Mouse (Mus musculus): ENCODE results near the gene Il6ra. TPM values are rescaled to one million over a fixed set of nuclear protein-coding genes. Genes with fewer than 3 reads are reported as not detected.
"Not testable (repeated sequence)": the region's sequence is repeated elsewhere in the genome, so short reads cannot be mapped to it uniquely, and the experiment has no call there.

The Il6ra gene
- polyA plus RNA-seq, 1 experiment from 2014 or later, result 1.1 TPM

DNA sequence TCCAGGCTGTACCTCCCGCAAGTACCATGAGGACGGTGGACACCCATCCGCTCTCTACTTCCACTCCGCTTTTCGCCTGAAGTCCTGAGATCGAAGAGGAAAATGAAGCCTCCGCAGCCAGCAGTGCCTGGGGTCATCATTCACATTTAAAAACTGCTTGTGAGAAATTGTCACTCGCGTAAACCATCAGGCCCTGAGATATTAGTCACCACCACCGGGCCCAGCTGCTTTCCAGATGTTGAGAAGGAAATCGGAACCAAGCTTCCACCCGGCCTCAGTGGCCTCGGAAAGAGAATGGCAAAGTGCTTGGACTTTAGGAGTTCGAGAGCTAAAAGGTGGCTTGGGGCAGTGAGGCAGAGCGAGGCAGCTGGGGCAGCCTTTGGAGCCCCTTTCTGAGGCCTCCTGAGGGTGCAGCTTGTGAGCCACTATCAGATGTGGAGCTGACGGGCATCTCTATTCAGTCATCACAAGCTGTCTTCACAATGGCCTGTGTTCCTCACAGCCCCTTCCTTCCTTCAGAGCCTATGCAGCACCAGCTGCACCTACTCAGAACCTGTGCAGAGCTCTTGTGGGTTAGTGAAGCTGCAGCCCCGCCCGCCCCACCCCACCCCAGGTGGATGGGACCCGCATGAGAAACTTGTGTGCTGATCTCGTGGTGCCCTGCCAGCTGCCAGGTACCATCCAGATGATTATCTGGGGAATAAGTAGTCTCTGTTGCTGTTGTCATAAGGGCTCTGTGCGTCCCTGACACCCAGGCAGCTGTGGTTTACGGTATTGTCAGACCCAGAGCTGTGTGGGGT, 42.3 kb downstream of the Il6ra start:
- no peaks in the 10 kb centered on the region for H3K36me3 ChIP-seq
- 0 out of 2 replicates have a peak, but pooled peaks cover 4% of the 10 kb centered on the region for H3K9me3 ChIP-seq (replicated peaks)
- no peak overlapping the region for H3K27ac ChIP-seq
- no peak for ATAC-seq (replicated peaks; ENCODE audit: low FRiP score)
- H3K4me2 ChIP-seq, result no peak overlapping the region
- H3K27me3 ChIP-seq, result no peaks in the 10 kb centered on the region
- 68% methylated on average over 22 of the region's 22 CpGs for WGBS
- H3K4me3 ChIP-seq (replicated peaks), result no peak overlapping the region
- peaks cover 43% of the 10 kb centered on the region for H3K4me1 ChIP-seq
- H3K9ac ChIP-seq, result no peak overlapping the region

- H3K4me3 ChIP-seq (replicated peaks), result no peak overlapping the region
- WGBS, result 55% methylated on average over 9 of the region's 9 CpGs
- no peak overlapping the region for H3K9ac ChIP-seq
Measured at GRCm38 (mm10) chr3:89869556-89869955, 43.4 kb downstream of the Il6ra start.

DNA sequence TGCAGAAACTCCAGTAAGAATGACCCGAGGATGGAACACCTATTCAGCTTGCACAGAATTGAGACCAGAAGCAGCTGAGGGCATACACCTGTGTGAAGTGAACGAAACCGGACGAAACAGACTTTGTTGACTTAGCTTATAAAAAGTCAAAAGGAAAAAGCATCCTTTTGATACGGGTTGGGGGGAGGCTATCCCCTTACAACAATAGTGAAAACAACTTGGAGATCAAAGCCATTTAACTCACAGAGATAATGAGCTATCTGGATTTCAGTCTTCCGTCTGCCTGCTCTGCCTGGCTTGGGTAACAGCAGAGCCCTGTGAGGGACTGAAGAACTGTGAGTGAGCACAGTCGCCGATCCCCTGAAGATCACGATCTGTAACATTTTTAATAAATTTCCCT, 44.0 kb downstream of the Il6ra start:
- H3K27ac ChIP-seq, result peak overlapping the region; percentile 70; the same call in 1 of the 2 replicates
- H3K4me1 ChIP-seq, result peaks cover 47% of the 10 kb centered on the region

More at GRCm38 (mm10) chr3:89869556-89869955, 43.4 kb downstream of the Il6ra start:
- Histone ChIP-seq H3K27me3 (no peaks in the 10 kb centered on the region), H3K27ac (no peak overlapping the region), H3K9me3 (replicated peaks) (0 out of 2 replicates have a peak, but pooled peaks cover 4% of the 10 kb centered on the region), H3K4me1 (peaks cover 46% of the 10 kb centered on the region), H3K4me2 (no peak overlapping the region), H3K36me3 (no peaks in the 10 kb centered on the region)
- ATAC-seq (replicated peaks; ENCODE audit: low FRiP score), result no peak

GRCm38 (mm10) chr3:89868357-89868756, 44.6 kb downstream of the Il6ra start:
- Histone ChIP-seq H3K9ac (no peak overlapping the region), H3K4me1 (peaks cover 53% of the 10 kb centered on the region), H3K27ac (peak overlapping the region; percentile 70), H3K36me3 (no peaks in the 10 kb centered on the region), H3K4me3 (replicated peaks) (no peak overlapping the region), H3K27me3 (no peaks in the 10 kb centered on the region), H3K4me2 (peak overlapping the region; percentile 30; the same call in 1 of the 2 replicates), H3K9me3 (replicated peaks) (0 out of 2 replicates have a peak, but pooled peaks cover 4% of the 10 kb centered on the region)
- ATAC-seq (replicated peaks; ENCODE audit: low FRiP score), result peak; percentile 52; the same call in 1 of the 2 replicates
- WGBS, result 10% methylated on average over 7 of the region's 7 CpGs

More for the DNA sequence above, 44.0 kb downstream of the Il6ra start:
- no peaks in the 10 kb centered on the region for H3K27me3 ChIP-seq
- H3K9me3 ChIP-seq (replicated peaks), result 0 out of 2 replicates have a peak, but pooled peaks cover 4% of the 10 kb centered on the region
- no peak overlapping the region for H3K4me3 ChIP-seq (replicated peaks)
- no peak overlapping the region for H3K4me2 ChIP-seq
- H3K9ac ChIP-seq, result no peak overlapping the region
- WGBS, result 41% methylated on average over 9 of the region's 9 CpGs
- no peaks in the 10 kb centered on the region for H3K36me3 ChIP-seq
- no peak for ATAC-seq (replicated peaks; ENCODE audit: low FRiP score)

GRCm38 (mm10) chr3:89867651-89868050, 45.3 kb downstream of the Il6ra start:
- no peak for ATAC-seq (replicated peaks; ENCODE audit: low FRiP score)
- Histone ChIP-seq H3K36me3 (no peaks in the 10 kb centered on the region), H3K9me3 (replicated peaks) (no peaks in the 10 kb centered on the region), H3K4me2 (no peak overlapping the region), H3K4me1 (peaks cover 51% of the 10 kb centered on the region), H3K9ac (no peak overlapping the region), H3K4me3 (replicated peaks) (no peak overlapping the region), H3K27me3 (no peaks in the 10 kb centered on the region), H3K27ac (no peak overlapping the region)
- 45% methylated on average over 3 of the region's 4 CpGs for WGBS

- Histone ChIP-seq H3K4me1 (peaks cover 44% of the 10 kb centered on the region), H3K4me2 (no peak overlapping the region), H3K9ac (no peak overlapping the region), H3K27me3 (no peaks in the 10 kb centered on the region), H3K27ac (no peak overlapping the region), H3K4me3 (replicated peaks) (no peak overlapping the region), H3K9me3 (replicated peaks) (no peaks in the 10 kb centered on the region), H3K36me3 (no peaks in the 10 kb centered on the region)
- WGBS, result 83% methylated on average over 4 of the region's 4 CpGs
- no peak for ATAC-seq (replicated peaks; ENCODE audit: low FRiP score)
Measured at GRCm38 (mm10) chr3:89865764-89866163, 47.2 kb downstream of the Il6ra start.

DNA sequence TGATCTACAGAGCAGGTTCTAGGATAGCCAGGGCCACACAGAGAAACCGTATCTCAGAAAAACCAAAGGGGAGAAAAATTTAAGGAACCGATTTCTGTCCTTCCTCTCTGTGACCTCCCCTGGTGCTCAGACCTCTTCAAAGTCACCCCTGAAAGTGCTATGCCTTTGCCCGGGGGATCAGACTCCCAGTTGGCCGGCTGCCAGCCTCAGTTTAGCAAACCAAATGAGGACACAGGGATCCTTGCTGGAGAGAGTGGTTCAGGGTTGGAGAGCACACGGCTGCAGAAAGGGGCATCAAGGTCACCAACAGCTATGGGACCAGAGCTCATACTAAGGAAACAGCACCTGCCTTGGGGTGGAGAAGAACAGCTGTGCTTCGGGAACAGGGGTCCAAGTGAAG, 48.0 kb downstream of the Il6ra start:
- Histone ChIP-seq H3K27ac (no peak overlapping the region), H3K4me2 (no peak overlapping the region), H3K4me1 (peaks cover 39% of the 10 kb centered on the region), H3K9me3 (replicated peaks) (no peaks in the 10 kb centered on the region), H3K36me3 (no peaks in the 10 kb centered on the region), H3K27me3 (no peaks in the 10 kb centered on the region), H3K9ac (no peak overlapping the region), H3K4me3 (replicated peaks) (no peak overlapping the region)
- WGBS, result 58% methylated on average over 6 of the region's 6 CpGs
- ATAC-seq (replicated peaks; ENCODE audit: low FRiP score), result no peak

DNA sequence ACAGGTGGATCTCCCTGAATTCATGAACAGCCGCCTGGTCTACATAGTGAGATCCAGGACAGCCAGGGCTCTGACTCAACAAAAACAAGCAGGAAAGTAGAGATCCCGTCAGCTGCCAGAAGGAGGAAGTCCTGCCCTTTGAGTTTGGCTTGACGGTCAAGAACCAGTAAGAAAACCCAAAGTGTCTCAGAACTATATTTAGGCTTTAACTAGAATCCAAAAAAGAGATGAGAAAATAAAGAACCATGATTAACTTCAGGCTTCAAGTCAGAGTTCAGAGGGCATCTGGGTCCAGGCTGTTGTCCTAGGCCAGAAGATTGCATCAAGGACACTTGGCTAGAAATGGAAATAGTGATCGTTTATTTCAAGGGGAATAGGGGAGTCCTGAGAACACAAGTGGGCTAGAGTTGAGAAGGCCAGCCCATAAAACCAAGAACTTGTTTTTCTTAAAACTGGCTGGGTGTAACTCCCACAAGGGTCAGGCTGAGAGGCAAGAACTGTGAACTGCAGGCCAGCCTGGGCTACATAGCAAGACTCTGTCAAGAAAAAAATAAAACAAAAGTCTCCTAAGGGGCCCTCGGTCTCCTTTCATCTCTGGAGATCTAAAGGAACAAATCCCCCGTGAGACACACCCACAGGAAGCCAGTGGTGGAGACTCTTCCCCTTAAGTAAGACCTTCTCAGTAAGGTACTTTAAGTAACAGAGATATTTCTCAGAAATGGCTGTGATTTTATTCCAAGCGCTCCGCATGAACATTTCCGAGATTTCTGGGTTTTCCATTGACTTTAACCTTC, 49.1 kb downstream of the Il6ra start:
- ATAC-seq (replicated peaks; ENCODE audit: low FRiP score), result no peak
- no peak overlapping the region for H3K4me3 ChIP-seq (replicated peaks)
- H3K27ac ChIP-seq, result 0 out of 2 replicates have a peak overlapping the region, but pooled peaks have one; percentile 18
- WGBS, result 67% methylated on average over 9 of the region's 9 CpGs
- H3K27me3 ChIP-seq, result no peaks in the 10 kb centered on the region
- H3K4me1 ChIP-seq, result peaks cover 31% of the 10 kb centered on the region
- no peaks in the 10 kb centered on the region for H3K36me3 ChIP-seq
- H3K9me3 ChIP-seq (replicated peaks), result no peaks in the 10 kb centered on the region
- no peak overlapping the region for H3K9ac ChIP-seq
- no peak overlapping the region for H3K4me2 ChIP-seq

- H3K4me1 ChIP-seq, result peaks cover 24% of the 10 kb centered on the region
- H3K27ac ChIP-seq; H3K27me3 ChIP-seq; H3K4me3 ChIP-seq (replicated peaks); H3K36me3 ChIP-seq; H3K4me2 ChIP-seq; H3K9me3 ChIP-seq (replicated peaks); H3K9ac ChIP-seq; ATAC-seq (replicated peaks; ENCODE audit: low FRiP score): not testable (repeated sequence)
- 87% methylated on average over 3 of the region's 3 CpGs for WGBS
Measured at GRCm38 (mm10) chr3:89863276-89863675, 49.7 kb downstream of the Il6ra start.

DNA sequence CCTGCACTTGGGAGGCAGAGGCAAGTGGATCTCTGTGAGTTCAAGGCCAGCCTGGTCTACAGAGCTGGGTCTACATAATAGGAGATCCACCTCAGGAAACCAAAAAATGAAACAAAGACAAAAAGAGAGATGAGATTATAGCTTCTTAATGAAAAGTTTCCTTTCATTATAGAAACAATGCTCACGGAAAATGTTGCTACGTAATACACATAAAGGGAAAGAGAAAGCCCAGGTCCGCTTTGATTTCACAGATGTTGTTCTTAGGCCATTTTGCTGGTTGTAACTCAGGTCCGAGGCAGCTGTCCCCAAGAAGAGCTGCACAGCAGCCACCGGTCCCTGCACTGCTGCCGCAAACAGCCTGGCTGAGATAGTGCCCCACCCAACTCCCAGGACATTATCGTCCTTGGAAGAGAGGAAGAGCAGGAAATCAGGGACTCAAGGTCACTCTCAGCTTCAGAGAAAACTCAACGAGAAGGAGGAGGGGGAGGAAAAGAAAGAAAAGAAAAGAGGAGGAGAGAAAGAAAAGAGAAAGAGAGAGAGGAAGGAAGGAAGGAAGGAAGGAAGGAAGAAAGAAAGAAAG, 50.7 kb downstream of the Il6ra start:
- Histone ChIP-seq H3K4me3 (replicated peaks) (no peak overlapping the region), H3K27me3 (no peaks in the 10 kb centered on the region)
- no peak for ATAC-seq (replicated peaks; ENCODE audit: low FRiP score)

GRCm38 (mm10) chr3:89861070-89861469, 51.9 kb downstream of the Il6ra start:
- H3K36me3 ChIP-seq, result peaks cover 5% of the 10 kb centered on the region; the same call in 1 of the 2 replicates
- no peaks in the 10 kb centered on the region for H3K27me3 ChIP-seq
- peaks cover 20% of the 10 kb centered on the region for H3K4me1 ChIP-seq
- no peaks in the 10 kb centered on the region for H3K9me3 ChIP-seq (replicated peaks)
- H3K4me3 ChIP-seq (replicated peaks), result no peak overlapping the region
- WGBS, result 30% methylated on average over 4 of the region's 4 CpGs
- ATAC-seq (replicated peaks; ENCODE audit: low FRiP score), result no peak
- no peak overlapping the region for H3K27ac ChIP-seq
- H3K4me2 ChIP-seq, result no peak overlapping the region
- H3K9ac ChIP-seq, result no peak overlapping the region

More for the DNA sequence above, 50.7 kb downstream of the Il6ra start:
- 67% methylated on average over 8 of the region's 8 CpGs for WGBS
- Histone ChIP-seq H3K4me2 (no peak overlapping the region), H3K9me3 (replicated peaks) (no peaks in the 10 kb centered on the region), H3K9ac (no peak overlapping the region), H3K4me1 (peaks cover 20% of the 10 kb centered on the region), H3K36me3 (peaks cover 2% of the 10 kb centered on the region; the same call in 1 of the 2 replicates), H3K27ac (no peak overlapping the region)

GRCm38 (mm10) chr3:89860343-89860742, 52.7 kb downstream of the Il6ra start:
- Histone ChIP-seq H3K27me3 (no peaks in the 10 kb centered on the region), H3K36me3 (peaks cover 5% of the 10 kb centered on the region; the same call in 1 of the 2 replicates), H3K9ac (no peak overlapping the region), H3K9me3 (replicated peaks) (no peaks in the 10 kb centered on the region), H3K4me1 (peaks cover 20% of the 10 kb centered on the region), H3K4me2 (no peak overlapping the region), H3K4me3 (replicated peaks) (no peak overlapping the region), H3K27ac (no peak overlapping the region)
- 81% methylated on average over 3 of the region's 3 CpGs for WGBS
- no peak for ATAC-seq (replicated peaks; ENCODE audit: low FRiP score)

All from kidney, embryonic 15.5 days (tissue).